Mouse (Mus musculus) small intestine, adult 2 months (tissue): Measurements from ENCODE around the gene Mab21l2. TPM values are rescaled to one million over a fixed set of nuclear protein-coding genes. Genes with fewer than 3 reads are reported as not detected.
A peak's percentile ranks its signal among the peaks of the same experiment; 100 is the strongest.

ENCODE experiments used
- H3K27ac ChIP-seq: fragments of 200-500 bp; 2 replicates; pipeline ENCODE4 v1.5.1; 2012; ENCODE audit warnings: low read depth, low read length, control low read depth, inconsistent platforms; ENCODE audit not compliant: insufficient read depth
- H3K27me3 ChIP-seq: fragments of 200-500 bp; 2 replicates; pipeline ENCODE4 v1.6.1; 2012; ENCODE audit warnings: mild to moderate bottlenecking, moderate library complexity, low read length, inconsistent platforms; ENCODE audit not compliant: control insufficient read depth, insufficient read depth
- H3K36me3 ChIP-seq: fragments of 200-500 bp; 2 replicates; pipeline ENCODE4 v1.6.1; 2012; ENCODE audit warnings: mild to moderate bottlenecking, low read length, control low read depth, inconsistent platforms; ENCODE audit not compliant: control insufficient read depth, insufficient read depth
- H3K4me1 ChIP-seq: fragments of 200-500 bp; 2 replicates; pipeline ENCODE4 v1.6.1; 2012; ENCODE audit warnings: low read length, inconsistent platforms, mixed read lengths; ENCODE audit not compliant: control insufficient read depth, insufficient read depth, insufficient read length
- H3K4me3 ChIP-seq: fragments of 200-500 bp; 2 replicates; pipeline ENCODE4 v1.5.1; 2012; ENCODE audit warnings: low read depth, mild to moderate bottlenecking, control low read depth, inconsistent platforms, low read length, moderate library complexity
- CTCF ChIP-seq: fragments of 200-500 bp; IDR thresholded peaks from 2 replicates; pipeline ENCODE4 v1.5.1; 2012; ENCODE audit warnings: low read depth, mild to moderate bottlenecking, control low read depth, inconsistent platforms, low read length, moderate library complexity, mixed read lengths; ENCODE audit not compliant: insufficient replicate concordance, insufficient read length; ENCODE audit errors: extremely low read depth
- POLR2A ChIP-seq: fragments of 200-500 bp; IDR thresholded peaks from 2 replicates; pipeline ENCODE4 v1.6.1; 2012; ENCODE audit warnings: low read depth, mild to moderate bottlenecking, control low read depth, inconsistent platforms, low read length, moderate library complexity
- WGBS: fragments of 180-500 bp; shearing (Covaris S2); methylation state at CpG from one replicate; pipeline ENCODE4 v1.1.7; 2018; 5-methylcytosine and 5-hydroxymethylcytosine counted together
- polyA plus RNA-seq: library from polyadenylated mRNA; depleted of rRNA; stranded (reverse); fragments of >200 nt; gene quantifications from 2 replicates; pipeline ENCODE4 v1.2.3, GENCODE M21; 2012

Mab21l2 gene
- polyA plus RNA-seq, 1 experiment, result 12.0 TPM

- H3K4me3 ChIP-seq, result no peak overlapping the region
- WGBS, result 75% methylated on average over 11 of the region's 11 CpGs
- H3K27ac ChIP-seq, result peak overlapping the region; percentile 57
These were observed 8.8 kb downstream of the Mab21l2 start for GRCm38 (mm10) chr3:86539555-86540168.

GRCm38 (mm10) chr3:86538645-86539554 lies 9.5 kb downstream of the Mab21l2 start:
- Histone ChIP-seq H3K27ac (peak overlapping the region; percentile 57; the same call in 1 of the 2 replicates), H3K4me1 (no peaks in the 10 kb centered on the region), H3K27me3 (no peaks in the 10 kb centered on the region), H3K36me3 (peaks cover 6% of the 10 kb centered on the region; the same call in 1 of the 2 replicates), H3K4me3 (no peak overlapping the region)
- 56% methylated on average over 13 of the region's 13 CpGs for WGBS
- no peak for TF ChIP-seq CTCF
- no peak for TF ChIP-seq POLR2A

More at GRCm38 (mm10) chr3:86539555-86540168, 8.8 kb downstream of the Mab21l2 start:
- TF ChIP-seq CTCF, result no peak
- TF ChIP-seq POLR2A, result no peak
- no peaks in the 10 kb centered on the region for H3K27me3 ChIP-seq
- no peaks in the 10 kb centered on the region for H3K4me1 ChIP-seq
- H3K36me3 ChIP-seq, result peaks cover 6% of the 10 kb centered on the region; the same call in 1 of the 2 replicates

GRCm38 (mm10) chr3:86536751-86537150 lies 11.7 kb downstream of the Mab21l2 start:
- TF ChIP-seq POLR2A (no peak), CTCF (no peak)
- 94% methylated on average over 1 of the region's 1 CpGs for WGBS
- Histone ChIP-seq H3K4me1 (no peaks in the 10 kb centered on the region), H3K4me3 (no peak overlapping the region), H3K27ac (no peak overlapping the region), H3K27me3 (no peaks in the 10 kb centered on the region), H3K36me3 (peaks cover 9% of the 10 kb centered on the region)

- TF ChIP-seq CTCF (no peak), POLR2A (no peak)
- WGBS, result 89% methylated on average over 16 of the region's 16 CpGs
- no peak overlapping the region for H3K27ac ChIP-seq
These were observed 16.7 kb downstream of the Mab21l2 start for GRCm38 (mm10) chr3:86531531-86532269.

DNA sequence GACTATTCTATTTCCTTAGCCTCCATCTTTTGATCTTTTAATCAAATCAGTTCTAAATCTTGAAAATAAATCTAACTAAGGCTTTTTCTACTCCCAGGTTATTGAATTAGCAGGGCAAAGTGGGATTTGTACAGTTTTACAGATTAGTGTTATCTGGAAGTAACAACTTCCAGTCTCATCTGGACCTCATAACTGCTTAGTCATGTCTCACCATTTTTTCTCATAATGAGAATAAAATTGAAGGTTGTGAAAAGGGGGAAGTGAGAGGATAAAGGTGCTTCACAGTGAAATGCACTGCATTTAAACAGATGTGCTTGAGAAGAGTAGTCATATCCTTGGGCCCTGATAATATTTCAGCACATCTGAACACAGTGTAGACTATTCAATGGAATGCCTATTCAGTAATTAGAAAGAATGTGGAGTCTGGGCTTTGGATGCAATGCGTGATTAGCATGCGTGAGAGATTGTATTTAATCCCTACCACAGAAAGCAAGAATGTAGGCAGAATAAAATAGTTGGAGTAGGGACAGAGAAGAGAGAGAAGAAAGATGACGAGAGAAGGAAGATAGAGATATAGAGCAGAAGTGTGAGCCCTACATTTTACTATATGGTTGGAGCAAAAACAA lies 25.4 kb downstream of the Mab21l2 start:
- Histone ChIP-seq H3K27ac (no peak overlapping the region), H3K4me1 (no peaks in the 10 kb centered on the region), H3K4me3 (no peak overlapping the region), H3K27me3 (no peaks in the 10 kb centered on the region), H3K36me3 (no peaks in the 10 kb centered on the region)
- TF ChIP-seq CTCF, result no peak
- no peak for TF ChIP-seq POLR2A
- 97% methylated on average over 3 of the region's 3 CpGs for WGBS

More at GRCm38 (mm10) chr3:86531531-86532269, 16.7 kb downstream of the Mab21l2 start:
- Histone ChIP-seq H3K27me3 (no peaks in the 10 kb centered on the region), H3K36me3 (peaks cover 3% of the 10 kb centered on the region), H3K4me1 (no peaks in the 10 kb centered on the region), H3K4me3 (no peak overlapping the region)

DNA sequence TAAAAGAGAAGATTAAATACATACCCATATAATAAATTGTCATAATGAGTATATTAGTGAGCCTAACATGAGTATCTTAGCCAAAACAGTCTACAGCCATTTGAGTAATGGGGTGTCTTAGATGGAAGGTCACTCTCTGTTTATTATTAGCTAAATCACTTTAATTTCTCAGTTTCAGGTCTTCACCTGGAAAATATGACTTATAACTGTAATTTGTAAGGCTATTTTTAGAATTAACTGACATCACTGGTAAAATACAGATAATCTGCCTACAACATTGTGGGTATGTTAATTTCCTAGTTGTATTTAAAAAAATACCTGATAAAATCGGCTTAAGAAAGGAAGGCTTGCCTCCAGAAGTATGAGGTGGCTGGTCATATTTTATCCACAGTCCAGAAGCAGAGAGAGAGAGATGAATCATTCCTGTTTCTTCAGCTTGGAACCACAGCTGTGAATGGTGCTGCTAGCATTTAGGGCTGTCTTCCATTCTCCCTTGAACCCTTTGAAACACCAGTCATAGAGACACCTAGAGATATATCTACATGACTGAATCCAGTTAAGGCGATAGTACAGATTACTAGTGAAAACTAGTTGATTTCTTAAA lies 29.8 kb downstream of the Mab21l2 start:
- Histone ChIP-seq H3K36me3 (no peaks in the 10 kb centered on the region), H3K4me1 (no peaks in the 10 kb centered on the region), H3K27me3 (no peaks in the 10 kb centered on the region), H3K4me3 (no peak overlapping the region), H3K27ac (no peak overlapping the region)
- TF ChIP-seq POLR2A (no peak), CTCF (no peak)
- 89% methylated on average over 2 of the region's 2 CpGs for WGBS
